Mouse (Mus musculus) forebrain, embryonic 11.5 days (tissue): ENCODE results near the gene Tmem202. TPM values are rescaled to one million over a fixed set of nuclear protein-coding genes. Genes with fewer than 3 reads are reported as not detected.

ENCODE experiments used
- ATAC-seq: fragments of 200-750 bp; cut with Nextera tagmentation; replicated peaks from 2 replicates; pipeline ENCODE4 v1.8.0; 2017; ENCODE audit warnings: moderate TSS enrichment; ENCODE audit not compliant: low FRiP score
- DNase-seq: peaks from one replicate; pipeline ENCODE4 v3.0.0-alpha.2; 2017; ENCODE audit warnings: low spot score
- H3K27ac ChIP-seq: fragments of 300-500 bp; sonication (generic); 2 replicates; pipeline ENCODE4 v1.5.1; 2014; ENCODE audit warnings: low read depth, low read length
- H3K27me3 ChIP-seq: fragments of 300-500 bp; sonication (generic); 2 replicates; pipeline ENCODE4 v1.6.1; 2014; ENCODE audit warnings: mild to moderate bottlenecking, low read length, mixed read lengths; ENCODE audit not compliant: control insufficient read depth, insufficient read depth
- H3K36me3 ChIP-seq: fragments of 300-500 bp; sonication (generic); 2 replicates; pipeline ENCODE4 v1.6.1; 2014; ENCODE audit warnings: mild to moderate bottlenecking, low read length, moderate library complexity, mixed read lengths; ENCODE audit not compliant: control insufficient read depth, insufficient read depth
- H3K4me1 ChIP-seq: fragments of 300-500 bp; sonication (generic); replicated peaks from 2 replicates; pipeline ENCODE4 v1.6.1; 2014; ENCODE audit warnings: low read length, mixed read lengths; ENCODE audit not compliant: control insufficient read depth, insufficient read depth
- H3K4me2 ChIP-seq: fragments of 300-500 bp; sonication (generic); 2 replicates; pipeline ENCODE4 v1.6.1; 2014; ENCODE audit warnings: low read depth, mild to moderate bottlenecking, low read length, moderate library complexity, mixed read lengths; ENCODE audit not compliant: severe bottlenecking
- H3K4me3 ChIP-seq: fragments of 300-500 bp; sonication (generic); 2 replicates; pipeline ENCODE4 v1.5.1; 2014; ENCODE audit warnings: low read depth, low read length
- H3K9ac ChIP-seq: fragments of 300-500 bp; sonication (generic); 2 replicates; pipeline ENCODE4 v1.6.1; 2014; ENCODE audit warnings: low read length
- H3K9me3 ChIP-seq: fragments of 300-500 bp; sonication (generic); 2 replicates; pipeline ENCODE4 v1.6.1; 2016; ENCODE audit warnings: low read length, mixed read lengths; ENCODE audit not compliant: control insufficient read depth
- WGBS: fragments of 180-500 bp; shearing (Covaris S2); extraction: QIAGEN DNeasy Blood & Tissue Kit; methylation state at CpG from one replicate; pipeline ENCODE4 v1.1.7; 2014; 5-methylcytosine and 5-hydroxymethylcytosine counted together
- polyA plus RNA-seq: library from polyadenylated mRNA; unstranded; fragments of >200 nt; fragmentation: Nextera tagmentation; extraction: Ambion mirVana; gene quantifications from 2 replicates; pipeline ENCODE4 v1.2.1, GENCODE M21; 2014

Gene Tmem202
- not detected in 2 replicates for polyA plus RNA-seq

GRCm38 (mm10) chr9:59539441-59540137 is at the start of gene Tmem202, which contains the start of gene Hexa:
Gene Tmem202, minus strand, starts transcription at chr9:59539847.
Gene Hexa, plus strand, starts transcription at chr9:59539540.
- 5% methylated on average over 55 of the region's 55 CpGs for WGBS
- no peaks in the 10 kb centered on the region for H3K9me3 ChIP-seq
- no peak within 1 kb of the TSS for H3K27ac ChIP-seq
- ATAC-seq (peak; percentile 88), DNase-seq (peak; percentile 91)
- peak within 1 kb of the TSS; percentile 60 for H3K4me3 ChIP-seq
- H3K4me2 ChIP-seq: peak within 1 kb of the TSS; percentile 90
- peak within 1 kb of the TSS; percentile 74 for H3K9ac ChIP-seq
- H3K36me3 ChIP-seq: no peaks in the 10 kb centered on the region
- no peaks in the 10 kb centered on the region for H3K27me3 ChIP-seq
- peaks cover 5% of the 10 kb centered on the region; the same call in 1 of the 2 replicates for H3K4me1 ChIP-seq

GRCm38 (mm10) chr9:59588710-59589671 is 49.3 kb upstream of the Tmem202 start:
- ATAC-seq: peak; percentile 72
- peak overlapping the region; percentile 41; the same call in 1 of the 2 replicates for H3K27ac ChIP-seq
- no peak overlapping the region for H3K4me3 ChIP-seq
- no peak overlapping the region for H3K9ac ChIP-seq
- H3K4me1 ChIP-seq: peaks cover 3% of the 10 kb centered on the region; the same call in 1 of the 2 replicates
- H3K9me3 ChIP-seq: no peaks in the 10 kb centered on the region
- 29% methylated on average over 12 of the region's 12 CpGs for WGBS
- no peak overlapping the region for H3K4me2 ChIP-seq
- H3K27me3 ChIP-seq: no peaks in the 10 kb centered on the region; the same call in 1 of the 2 replicates
- H3K36me3 ChIP-seq: no peaks in the 10 kb centered on the region
- DNase-seq: no peak

DNA sequence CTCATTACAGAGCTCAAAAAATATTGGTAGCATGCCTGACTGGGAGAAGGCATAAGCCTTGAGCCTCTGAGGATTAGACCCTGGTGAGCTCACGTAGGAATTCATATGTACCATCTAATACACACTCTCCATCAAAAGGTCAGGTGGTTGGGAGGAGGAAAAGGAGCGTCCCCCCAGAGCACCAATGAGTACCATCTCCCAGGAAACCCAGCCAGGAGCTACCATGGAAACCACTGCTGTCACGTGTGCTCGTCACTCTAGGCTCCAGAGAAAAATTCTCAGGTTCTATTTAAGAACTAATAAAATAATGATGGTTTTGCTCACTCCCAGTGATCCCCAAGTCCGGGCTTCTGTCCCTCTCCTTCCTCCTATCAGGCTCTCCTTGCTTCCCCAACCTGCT is 48.6 kb upstream of the Tmem202 start:
- Histone ChIP-seq H3K27me3 (no peaks in the 10 kb centered on the region; the same call in 1 of the 2 replicates), H3K4me3 (no peak overlapping the region), H3K36me3 (no peaks in the 10 kb centered on the region), H3K4me1 (peaks cover 3% of the 10 kb centered on the region; the same call in 1 of the 2 replicates), H3K9ac (no peak overlapping the region), H3K9me3 (no peaks in the 10 kb centered on the region), H3K27ac (no peak overlapping the region; the same call in 1 of the 2 replicates), H3K4me2 (no peak overlapping the region)
- DNase-seq: no peak
- WGBS: 70% methylated on average over 5 of the region's 5 CpGs
- no peak for ATAC-seq

- Histone ChIP-seq H3K4me2 (peak overlapping the region; percentile 33; the same call in 1 of the 2 replicates), H3K36me3 (no peaks in the 10 kb centered on the region), H3K4me3 (no peak overlapping the region), H3K9me3 (no peaks in the 10 kb centered on the region), H3K4me1 (peaks cover 3% of the 10 kb centered on the region; the same call in 1 of the 2 replicates), H3K27me3 (no peaks in the 10 kb centered on the region; the same call in none of the 2 replicates), H3K27ac (no peak overlapping the region), H3K9ac (peak overlapping the region; percentile 45)
- peak; percentile 87 for DNase-seq
- peak; percentile 72 for ATAC-seq
- WGBS: 7% methylated on average over 13 of the region's 13 CpGs
These were observed 45.2 kb upstream of the Tmem202 start for GRCm38 (mm10) chr9:59584871-59585308.

DNA sequence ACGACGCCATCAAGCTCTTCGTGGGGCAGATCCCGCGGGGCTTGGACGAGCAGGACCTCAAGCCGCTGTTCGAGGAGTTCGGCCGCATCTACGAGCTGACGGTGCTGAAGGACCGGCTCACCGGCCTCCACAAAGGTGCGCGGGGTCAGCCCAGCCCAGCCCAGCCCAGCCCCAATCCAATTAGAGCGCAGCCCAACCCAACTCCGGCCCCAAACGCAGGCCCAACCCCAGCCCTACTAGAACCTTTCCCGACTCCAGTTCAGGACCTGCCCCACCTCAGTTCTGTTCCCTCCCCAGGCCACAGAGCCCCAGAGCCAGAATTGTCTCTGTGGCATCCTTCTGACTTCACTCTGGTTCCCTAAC is 38.8 kb upstream of the Tmem202 start:
- peak overlapping the region; percentile 39 for H3K4me3 ChIP-seq
- H3K9ac ChIP-seq: peak overlapping the region; percentile 39
- 1% methylated on average over 20 of the region's 20 CpGs for WGBS
- no peak overlapping the region for H3K27ac ChIP-seq
- no peak; the same call in 1 of the 2 replicates for ATAC-seq
- peaks cover 8% of the 10 kb centered on the region for H3K4me1 ChIP-seq
- peaks cover 12% of the 10 kb centered on the region for H3K27me3 ChIP-seq
- H3K4me2 ChIP-seq: peak overlapping the region; percentile 66
- H3K36me3 ChIP-seq: no peaks in the 10 kb centered on the region
- no peak for DNase-seq
- no peaks in the 10 kb centered on the region for H3K9me3 ChIP-seq

- Histone ChIP-seq H3K4me2 (peak within 1 kb of the TSS; percentile 66), H3K27ac (no peak within 1 kb of the TSS), H3K9me3 (no peaks in the 10 kb centered on the region), H3K4me1 (peaks cover 8% of the 10 kb centered on the region), H3K9ac (peak within 1 kb of the TSS; percentile 39), H3K4me3 (peak within 1 kb of the TSS; percentile 39), H3K36me3 (no peaks in the 10 kb centered on the region), H3K27me3 (peaks cover 12% of the 10 kb centered on the region)
- DNase-seq: peak; percentile 100
- under 1% methylated on average over 33 of the region's 61 CpGs for WGBS
- peak; percentile 98 for ATAC-seq
These were observed 38.3 kb upstream of the Tmem202 start, which contains the start of gene Celf6 for GRCm38 (mm10) chr9:59577844-59578504. Gene Celf6, plus strand, starts transcription at chr9:59577917.

DNA sequence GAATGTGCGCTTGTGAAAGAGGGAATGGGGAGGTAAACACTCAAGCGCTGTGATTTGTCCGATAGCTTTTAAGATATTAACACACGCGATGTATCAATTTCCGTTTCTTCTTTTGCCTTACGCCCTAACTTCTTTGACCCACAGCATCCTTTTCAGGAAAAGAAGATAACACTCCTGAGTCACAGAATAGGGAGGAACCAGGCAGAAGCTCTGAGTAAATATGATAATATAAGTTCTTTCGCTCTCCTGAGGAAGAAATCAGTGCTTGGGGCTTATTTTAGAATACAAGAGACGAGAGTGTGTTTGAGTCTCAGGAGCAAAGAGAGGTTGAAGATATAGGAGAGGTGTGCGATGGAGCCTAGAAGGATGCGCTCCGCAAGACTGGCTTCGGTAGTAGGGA is 37.8 kb upstream of the Tmem202 start:
- Histone ChIP-seq H3K4me3 (peak overlapping the region; percentile 39), H3K27ac (no peak overlapping the region), H3K36me3 (no peaks in the 10 kb centered on the region), H3K4me1 (peaks cover 8% of the 10 kb centered on the region), H3K4me2 (peak overlapping the region; percentile 66), H3K9ac (no peak overlapping the region), H3K9me3 (no peaks in the 10 kb centered on the region), H3K27me3 (peaks cover 12% of the 10 kb centered on the region)
- 16% methylated on average over 13 of the region's 13 CpGs for WGBS
- DNase-seq (no peak), ATAC-seq (no peak)

DNA sequence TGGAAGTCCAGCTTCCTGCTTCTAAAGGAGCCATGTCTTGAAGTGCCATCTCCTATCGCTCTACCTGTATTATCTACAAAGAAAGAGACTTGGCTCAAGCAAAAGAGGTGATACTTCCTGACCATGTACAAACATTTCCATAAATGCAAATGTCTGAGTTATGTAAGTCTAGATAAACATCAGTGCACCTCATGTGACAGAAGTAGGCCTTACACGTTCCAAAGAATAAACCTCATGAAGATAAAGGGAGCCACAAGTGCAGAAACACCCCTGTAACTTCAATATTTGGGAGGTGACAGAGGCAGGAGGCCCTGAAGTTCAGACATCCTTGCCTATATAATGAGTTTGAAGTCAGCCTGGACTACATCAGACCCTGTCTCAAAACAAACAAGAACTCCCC is 32.2 kb upstream of the Tmem202 start:
- 82% methylated on average over 2 of the region's 2 CpGs for WGBS
- ATAC-seq: no peak

More for the DNA sequence above, 32.2 kb upstream of the Tmem202 start:
- H3K4me2 ChIP-seq: no peak overlapping the region
- DNase-seq: no peak
- H3K4me3 ChIP-seq: no peak overlapping the region
- H3K9me3 ChIP-seq: no peaks in the 10 kb centered on the region
- no peaks in the 10 kb centered on the region for H3K36me3 ChIP-seq
- H3K4me1 ChIP-seq: no peaks in the 10 kb centered on the region
- H3K9ac ChIP-seq: no peak overlapping the region
- H3K27ac ChIP-seq: no peak overlapping the region
- H3K27me3 ChIP-seq: peaks cover 5% of the 10 kb centered on the region; the same call in 1 of the 2 replicates
